Mouse (Mus musculus) hindbrain, embryonic 14.5 days (tissue): Measurements from ENCODE around the gene Rtp3. TPM values are rescaled to one million over a fixed set of nuclear protein-coding genes. Genes with fewer than 3 reads are reported as not detected.

Source experiments
- ATAC-seq: fragments of 200-750 bp; cut with Nextera tagmentation; 2 replicates; pipeline ENCODE4 v1.8.0; 2017; ENCODE audit warnings: moderate number of reproducible peaks, mild to moderate bottlenecking, moderate TSS enrichment, moderate library complexity; ENCODE audit not compliant: low FRiP score
- DNase-seq: peaks from one replicate; pipeline ENCODE4 v3.0.0-alpha.2; 2015; ENCODE audit warnings: low spot score
- H3K27ac ChIP-seq: fragments of 300-500 bp; sonication (generic); 2 replicates; pipeline ENCODE4 v1.5.1; 2014; ENCODE audit warnings: mild to moderate bottlenecking, moderate library complexity
- H3K27me3 ChIP-seq: fragments of 300-500 bp; sonication (generic); 2 replicates; pipeline ENCODE4 v1.6.1; 2014; ENCODE audit warnings: mild to moderate bottlenecking, low read length, mixed read lengths; ENCODE audit not compliant: control insufficient read depth, insufficient read depth
- H3K36me3 ChIP-seq: fragments of 300-500 bp; sonication (generic); replicated peaks from 2 replicates; pipeline ENCODE4 v1.6.1; 2014; ENCODE audit not compliant: control insufficient read depth, insufficient read depth
- H3K4me1 ChIP-seq: fragments of 300-500 bp; sonication (generic); replicated peaks from 2 replicates; pipeline ENCODE4 v1.6.1; 2014; ENCODE audit warnings: antibody characterized with exemption, low read length, mixed read lengths; ENCODE audit not compliant: control insufficient read depth, insufficient read depth
- H3K4me2 ChIP-seq: fragments of 300-500 bp; sonication (generic); replicated peaks from 2 replicates; pipeline ENCODE4 v1.6.1; 2014; ENCODE audit warnings: mild to moderate bottlenecking, moderate library complexity
- H3K4me3 ChIP-seq: fragments of 300-500 bp; sonication (generic); replicated peaks from 2 replicates; pipeline ENCODE4 v1.5.1; 2014; ENCODE audit warnings: mild to moderate bottlenecking, low read length
- H3K9ac ChIP-seq: fragments of 300-500 bp; sonication (generic); 2 replicates; pipeline ENCODE4 v1.6.1; 2014
- H3K9me3 ChIP-seq: fragments of 300-500 bp; sonication (generic); 2 replicates; pipeline ENCODE4 v1.6.1; 2016; ENCODE audit warnings: low read length; ENCODE audit not compliant: control insufficient read depth
- WGBS: fragments of 180-500 bp; shearing (Covaris S2); extraction: QIAGEN DNeasy Blood & Tissue Kit; methylation state at CpG from one replicate; pipeline ENCODE4 v1.1.7; 2014; 5-methylcytosine and 5-hydroxymethylcytosine counted together
- polyA plus RNA-seq: library from polyadenylated mRNA; unstranded; fragments of >200 nt; fragmentation: Nextera tagmentation; extraction: Ambion mirVana; gene quantifications from 2 replicates; pipeline ENCODE4 v1.2.1, GENCODE M21; 2014

Gene Rtp3
- polyA plus RNA-seq, 1 experiment from 2014 or later, result not detected

DNA sequence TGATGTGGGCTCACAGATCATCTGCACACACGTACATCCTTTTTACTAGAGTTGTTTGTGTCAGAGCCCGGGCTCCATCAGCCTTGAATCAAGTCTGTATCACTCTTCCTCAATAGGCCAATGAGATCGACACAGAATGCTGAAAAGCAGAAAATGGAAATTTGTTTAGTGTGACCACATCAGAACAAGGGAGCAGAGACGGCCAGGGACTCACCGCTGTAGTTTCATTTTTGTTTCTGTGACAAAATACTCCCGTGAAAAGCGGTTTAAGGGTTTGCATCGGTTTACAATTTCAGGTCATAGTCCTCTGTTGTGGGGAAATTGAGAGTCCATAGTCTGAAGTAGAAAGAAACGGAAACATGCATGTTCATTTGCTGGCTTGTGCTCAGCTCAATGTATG, 12.9 kb upstream of the Rtp3 start:
- Histone ChIP-seq H3K27ac (no peak overlapping the region), H3K9ac (no peak overlapping the region), H3K27me3 (no peaks in the 10 kb centered on the region), H3K9me3 (no peaks in the 10 kb centered on the region), H3K4me3 (no peak overlapping the region), H3K36me3 (no peaks in the 10 kb centered on the region), H3K4me2 (no peak overlapping the region), H3K4me1 (no peaks in the 10 kb centered on the region)
- WGBS, result 93% methylated on average over 9 of the region's 9 CpGs
- ATAC-seq, result no peak
- no peak for DNase-seq

- 77% methylated on average over 12 of the region's 12 CpGs for WGBS
- H3K9me3 ChIP-seq, result no peaks in the 10 kb centered on the region
These were observed 11.2 kb upstream of the Rtp3 start for GRCm38 (mm10) chr9:111001621-111002020.

GRCm38 (mm10) chr9:110999856-111000255, 9.5 kb upstream of the Rtp3 start:
- no peaks in the 10 kb centered on the region for H3K36me3 ChIP-seq
- DNase-seq, result no peak
- no peaks in the 10 kb centered on the region for H3K27me3 ChIP-seq
- no peaks in the 10 kb centered on the region for H3K9me3 ChIP-seq
- H3K4me3 ChIP-seq, result no peak overlapping the region
- no peaks in the 10 kb centered on the region for H3K4me1 ChIP-seq
- 71% methylated on average over 10 of the region's 10 CpGs for WGBS
- H3K4me2 ChIP-seq, result no peak overlapping the region
- ATAC-seq, result no peak
- H3K9ac ChIP-seq, result no peak overlapping the region
- no peak overlapping the region for H3K27ac ChIP-seq

More at GRCm38 (mm10) chr9:111001621-111002020, 11.2 kb upstream of the Rtp3 start:
- Histone ChIP-seq H3K4me2 (no peak overlapping the region), H3K36me3 (no peaks in the 10 kb centered on the region), H3K4me3 (no peak overlapping the region), H3K9ac (no peak overlapping the region), H3K27ac (no peak overlapping the region), H3K27me3 (no peaks in the 10 kb centered on the region), H3K4me1 (no peaks in the 10 kb centered on the region)
- ATAC-seq (no peak), DNase-seq (no peak)

GRCm38 (mm10) chr9:110999056-110999455, 8.7 kb upstream of the Rtp3 start:
- Histone ChIP-seq H3K4me1 (no peaks in the 10 kb centered on the region), H3K4me3 (no peak overlapping the region), H3K4me2 (no peak overlapping the region), H3K27me3 (no peaks in the 10 kb centered on the region), H3K36me3 (no peaks in the 10 kb centered on the region), H3K9me3 (no peaks in the 10 kb centered on the region), H3K9ac (no peak overlapping the region), H3K27ac (no peak overlapping the region)
- WGBS, result 92% methylated on average over 2 of the region's 2 CpGs
- ATAC-seq, result no peak
- no peak for DNase-seq

DNA sequence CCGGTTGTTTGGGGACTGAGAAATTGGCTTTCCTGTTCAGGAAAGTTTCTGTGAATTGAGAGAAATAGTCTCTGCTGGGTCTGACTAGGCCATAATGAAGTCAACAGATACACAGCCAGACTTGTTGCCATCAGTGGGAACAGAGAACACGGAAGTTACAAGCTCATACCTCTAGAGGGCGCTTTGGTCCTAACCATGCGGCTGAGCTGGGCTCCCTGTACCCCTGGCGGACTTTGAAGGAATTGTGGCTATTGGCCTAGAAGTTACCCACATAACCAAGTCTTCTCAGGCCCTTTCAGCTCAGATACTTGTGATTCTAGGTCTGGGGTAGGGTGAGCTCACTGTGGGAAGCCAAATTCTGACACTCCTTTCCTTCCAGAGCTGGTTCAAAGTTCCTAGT, 6.9 kb upstream of the Rtp3 start:
- H3K4me3 ChIP-seq, result no peak overlapping the region
- DNase-seq (peak; percentile 76), ATAC-seq (no peak)
- H3K9ac ChIP-seq, result no peak overlapping the region
- H3K27ac ChIP-seq, result no peak overlapping the region
- H3K4me2 ChIP-seq, result no peak overlapping the region
- H3K4me1 ChIP-seq, result no peaks in the 10 kb centered on the region
- H3K27me3 ChIP-seq, result no peaks in the 10 kb centered on the region
- H3K9me3 ChIP-seq, result no peaks in the 10 kb centered on the region
- 6% methylated on average over 5 of the region's 5 CpGs for WGBS
- no peaks in the 10 kb centered on the region for H3K36me3 ChIP-seq

DNA sequence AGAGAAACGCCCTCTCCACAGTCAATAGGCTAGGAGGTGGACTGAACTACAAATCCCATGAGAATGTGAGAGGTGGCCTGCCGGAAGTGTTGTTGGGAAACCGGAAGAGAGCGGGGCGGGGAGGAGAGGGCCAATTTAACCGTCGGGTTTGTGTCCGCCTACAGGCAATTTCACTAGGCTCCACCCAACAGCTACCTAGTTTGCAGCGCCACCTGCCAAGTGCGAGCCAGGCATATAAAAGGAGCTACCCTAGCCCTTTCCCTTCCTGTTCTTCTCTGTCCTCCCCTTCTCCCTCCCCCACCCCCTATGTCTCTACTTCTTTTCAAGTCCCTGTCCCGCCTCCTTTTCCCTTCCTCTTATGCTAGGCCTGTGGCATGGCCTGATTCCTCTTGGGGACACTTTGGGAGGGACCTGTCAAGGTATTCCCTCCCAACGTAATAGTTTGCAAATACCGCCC, 4.4 kb upstream of the Rtp3 start:
- WGBS, result 9% methylated on average over 13 of the region's 13 CpGs
- peak overlapping the region; percentile 36; the same call in 1 of the 2 replicates for H3K9ac ChIP-seq

DNA sequence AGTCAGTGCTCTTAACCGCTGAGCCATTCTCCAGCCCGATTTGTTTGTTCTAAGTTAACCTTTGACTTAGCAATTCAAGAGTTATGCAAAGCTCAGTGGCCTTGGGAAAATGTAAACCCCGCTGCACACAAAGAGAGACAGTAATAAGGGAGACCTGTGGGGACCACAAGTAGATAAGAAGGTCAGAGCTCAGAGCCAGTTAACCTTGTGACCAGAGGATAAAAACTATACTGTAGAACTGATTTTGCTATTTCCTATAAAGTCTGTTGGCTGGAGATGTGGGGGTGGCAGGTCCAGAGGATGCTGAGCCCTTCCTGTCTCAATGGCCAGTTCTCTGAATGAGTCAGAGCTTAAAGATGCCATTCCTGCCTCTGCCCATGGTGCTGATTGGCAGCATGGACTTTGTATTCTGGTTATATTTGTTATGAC, 2.9 kb upstream of the Rtp3 start:
- Histone ChIP-seq H3K4me3 (no peak overlapping the region), H3K27ac (no peak overlapping the region), H3K36me3 (no peaks in the 10 kb centered on the region), H3K27me3 (no peaks in the 10 kb centered on the region), H3K4me2 (no peak overlapping the region), H3K9me3 (no peaks in the 10 kb centered on the region), H3K4me1 (no peaks in the 10 kb centered on the region), H3K9ac (no peak overlapping the region)
- WGBS, result 46% methylated on average over 3 of the region's 3 CpGs
- DNase-seq (no peak), ATAC-seq (no peak)

More for the DNA sequence above, 4.4 kb upstream of the Rtp3 start:
- peak; percentile 83 for DNase-seq
- ATAC-seq, result peak; percentile 84; the same call in 1 of the 2 replicates
- Histone ChIP-seq H3K4me1 (no peaks in the 10 kb centered on the region), H3K9me3 (no peaks in the 10 kb centered on the region), H3K27me3 (no peaks in the 10 kb centered on the region), H3K36me3 (no peaks in the 10 kb centered on the region), H3K27ac (peak overlapping the region; percentile 66; the same call in 1 of the 2 replicates), H3K4me2 (peak overlapping the region; percentile 51), H3K4me3 (peak overlapping the region; percentile 35)

GRCm38 (mm10) chr9:110989543-110989942, 840 bp downstream of the Rtp3 start:
- ATAC-seq (no peak), DNase-seq (no peak)
- H3K9ac ChIP-seq, result no peak overlapping the region
- no peaks in the 10 kb centered on the region for H3K27me3 ChIP-seq
- no peak overlapping the region for H3K27ac ChIP-seq
- no peak overlapping the region for H3K4me2 ChIP-seq
- no peaks in the 10 kb centered on the region for H3K9me3 ChIP-seq
- H3K36me3 ChIP-seq, result no peaks in the 10 kb centered on the region
- WGBS, result 88% methylated on average over 2 of the region's 2 CpGs
- no peaks in the 10 kb centered on the region for H3K4me1 ChIP-seq
- no peak overlapping the region for H3K4me3 ChIP-seq

GRCm38 (mm10) chr9:110989141-110989540, 1.2 kb downstream of the Rtp3 start:
- no peak for ATAC-seq
- Histone ChIP-seq H3K27ac (no peak overlapping the region), H3K36me3 (no peaks in the 10 kb centered on the region), H3K27me3 (no peaks in the 10 kb centered on the region), H3K9me3 (no peaks in the 10 kb centered on the region), H3K9ac (no peak overlapping the region), H3K4me3 (no peak overlapping the region), H3K4me2 (no peak overlapping the region), H3K4me1 (no peaks in the 10 kb centered on the region)
- no peak for DNase-seq
- 60% methylated on average over 4 of the region's 4 CpGs for WGBS

DNA sequence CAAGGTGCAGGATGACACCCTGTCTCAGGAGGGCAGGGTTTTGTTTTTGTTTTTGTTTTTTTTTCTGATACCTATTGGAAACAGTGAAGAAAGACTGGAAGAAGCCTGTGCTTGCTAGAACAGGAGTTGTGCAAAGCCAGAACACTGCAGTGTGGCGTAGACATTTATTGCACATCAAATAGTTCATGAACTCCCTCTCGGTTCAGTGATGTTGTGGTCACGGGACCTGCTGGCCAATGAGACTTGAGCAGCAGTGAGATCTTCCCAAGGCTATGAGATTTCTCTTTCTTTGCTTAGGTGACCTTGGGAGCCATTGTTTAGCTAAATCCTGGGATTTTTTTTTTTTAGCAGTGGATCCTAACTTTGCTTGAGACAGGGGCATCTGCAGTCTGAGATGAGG, 2.3 kb downstream of the Rtp3 start:
- WGBS, result 93% methylated on average over 3 of the region's 3 CpGs

More for the DNA sequence above, 2.3 kb downstream of the Rtp3 start:
- no peak overlapping the region for H3K4me3 ChIP-seq
- DNase-seq, result no peak
- H3K9ac ChIP-seq, result no peak overlapping the region
- H3K4me2 ChIP-seq, result no peak overlapping the region
- H3K27me3 ChIP-seq, result no peaks in the 10 kb centered on the region
- no peaks in the 10 kb centered on the region for H3K9me3 ChIP-seq
- H3K4me1 ChIP-seq, result no peaks in the 10 kb centered on the region
- ATAC-seq, result no peak
- no peaks in the 10 kb centered on the region for H3K36me3 ChIP-seq
- no peak overlapping the region for H3K27ac ChIP-seq
